Mouse (Mus musculus) layer of hippocampus, adult 9-10 months (tissue): ENCODE data around the gene Ptprd.

Experiments used
- DNase-seq: peaks from one replicate; pipeline ENCODE4 v3.0.0; 2022; ENCODE audit warnings: low spot score

The Ptprd gene

DNA sequence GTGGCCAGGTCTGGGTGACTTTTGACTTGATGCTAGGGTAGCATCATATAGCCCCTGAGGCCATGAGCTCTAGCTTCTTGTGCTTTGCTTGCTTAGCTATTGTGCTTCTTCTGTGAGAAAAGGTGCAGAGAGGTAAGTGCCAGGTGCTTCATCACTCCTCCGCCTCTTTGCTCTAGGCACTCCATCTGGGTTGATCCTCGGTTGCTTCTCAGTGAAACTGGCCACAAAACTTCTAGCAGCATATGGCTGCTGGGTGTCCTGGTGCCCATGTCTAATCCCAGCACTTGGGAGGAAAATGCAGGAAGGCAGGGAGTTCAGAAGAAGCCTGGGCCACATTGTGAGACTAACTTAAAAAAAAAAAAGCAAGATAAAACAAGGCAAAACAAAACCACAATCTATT, 1895.8 kb downstream of the Ptprd start:
- DNase-seq = no peak

DNA sequence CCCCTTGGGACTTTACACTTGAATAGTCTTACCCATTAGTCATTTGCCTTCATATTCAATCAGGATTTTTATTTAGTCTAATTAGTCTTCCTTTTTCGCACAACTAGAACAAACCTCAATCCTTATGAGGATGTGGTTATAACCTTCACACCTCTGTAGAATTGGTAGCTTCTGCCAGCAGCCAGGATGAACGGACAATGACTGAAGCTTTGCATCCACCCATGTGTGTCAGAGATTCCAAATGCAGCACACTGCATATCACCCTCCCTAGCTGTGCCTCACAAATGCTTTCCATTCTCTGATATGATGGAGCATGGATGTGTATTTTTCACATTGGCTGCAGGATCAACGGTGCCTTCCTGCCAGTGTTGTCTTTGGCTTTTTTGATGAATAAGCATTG, 1898.0 kb downstream of the Ptprd start:
- DNase-seq = no peak

DNA sequence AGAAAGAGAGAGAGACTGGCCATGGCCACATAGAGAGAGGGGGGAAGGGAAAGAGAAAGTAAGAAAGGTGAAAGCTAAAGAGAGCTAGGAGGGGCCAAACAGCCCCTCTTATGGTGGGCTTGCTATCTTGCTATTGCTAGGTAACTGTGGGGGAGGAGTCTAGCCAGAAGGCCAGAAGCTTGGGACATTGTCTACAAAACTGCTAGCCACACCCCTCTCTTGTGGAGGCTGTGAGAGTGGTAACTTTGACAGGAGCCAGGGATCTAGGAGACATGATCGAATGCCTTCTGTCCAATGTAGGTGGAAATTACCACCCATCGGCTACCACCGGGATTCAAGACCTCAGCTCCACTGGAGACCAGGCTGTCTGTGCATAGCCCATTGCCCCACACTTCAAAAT, 1899.2 kb downstream of the Ptprd start:
- DNase-seq = no peak

DNA sequence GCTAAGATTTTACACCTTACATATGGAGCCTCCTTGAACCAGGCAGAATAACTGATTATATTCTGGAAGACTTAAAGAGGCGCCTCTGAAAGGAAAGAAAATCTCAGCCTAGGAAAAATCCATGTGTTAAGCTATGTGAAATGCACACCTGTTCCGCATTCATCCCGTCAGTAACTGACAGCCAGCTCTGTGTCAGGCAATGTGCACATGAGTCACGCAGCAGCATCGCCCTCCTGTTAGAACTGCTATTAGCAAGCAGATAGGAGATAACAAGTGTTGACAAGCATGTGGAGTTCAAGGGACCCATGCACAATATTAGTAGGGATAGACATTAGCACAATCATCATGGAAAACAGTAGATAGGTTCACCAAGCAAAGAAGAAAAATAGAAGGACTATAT, 1905.8 kb downstream of the Ptprd start:
- no peak for DNase-seq

DNA sequence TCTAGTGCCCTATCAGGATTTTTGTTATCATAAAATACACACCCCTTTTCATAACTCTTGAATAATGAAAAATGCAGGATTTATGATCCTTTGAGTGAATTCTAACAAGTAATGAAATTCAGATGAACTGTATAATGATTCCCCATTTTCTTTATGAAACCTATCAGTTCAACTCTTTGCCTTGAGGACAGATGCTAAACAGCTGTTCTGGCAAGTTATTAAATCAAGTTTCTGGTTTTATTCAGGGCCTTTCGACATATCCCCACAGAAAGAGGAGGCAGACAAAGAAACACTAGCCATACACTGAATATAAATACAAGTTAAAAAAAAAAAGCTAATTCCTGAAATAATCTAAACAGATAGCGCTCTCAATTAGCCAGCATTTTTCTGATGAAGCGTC, 1914.4 kb downstream of the Ptprd start:
- DNase-seq = no peak

DNA sequence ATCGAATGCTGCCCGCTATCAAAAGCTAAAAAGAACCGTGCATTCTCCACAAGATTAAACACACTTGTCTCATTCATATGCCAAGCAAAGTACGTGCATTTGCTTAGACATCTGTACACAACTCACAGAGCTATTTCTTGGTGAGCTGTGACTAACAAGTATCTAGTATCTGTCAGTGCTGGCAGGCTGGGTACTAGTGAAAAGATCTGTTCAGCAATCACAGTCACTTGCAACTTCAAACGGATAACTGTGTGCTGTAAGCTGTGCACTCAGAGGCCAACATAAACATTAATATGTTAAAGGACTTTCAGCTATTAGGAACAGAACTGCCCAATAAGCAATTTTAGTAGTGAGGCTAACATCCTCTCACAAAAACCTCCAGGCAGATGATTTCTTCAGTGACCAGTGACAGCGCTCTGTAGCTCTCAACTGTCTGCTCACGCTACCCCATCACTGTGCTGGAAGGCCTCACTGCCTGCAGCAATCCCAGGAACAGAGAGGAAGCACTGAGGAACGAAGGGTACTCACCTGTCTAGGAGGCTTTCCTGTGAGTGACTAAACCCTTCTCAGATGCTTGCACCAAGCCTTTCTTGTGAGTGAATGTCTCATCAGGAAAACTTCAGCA, 1918.9 kb downstream of the Ptprd start:
- no peak for DNase-seq

DNA sequence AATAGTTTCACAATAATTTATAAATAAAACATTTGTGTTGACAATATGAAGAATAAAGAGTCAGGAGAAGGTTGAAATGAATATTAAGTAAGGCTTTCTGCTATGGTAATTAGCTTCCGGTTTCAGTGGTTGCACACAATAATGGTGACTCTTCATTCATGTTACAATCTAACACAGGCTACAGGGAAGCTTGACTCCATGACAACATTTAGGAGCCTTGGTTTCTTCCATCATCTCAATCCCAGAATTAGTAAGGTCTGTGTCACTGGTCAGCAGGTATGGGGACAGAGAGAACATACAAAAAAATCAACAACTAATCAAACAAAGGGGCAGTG, 1921.3 kb downstream of the Ptprd start:
- DNase-seq = no peak

DNA sequence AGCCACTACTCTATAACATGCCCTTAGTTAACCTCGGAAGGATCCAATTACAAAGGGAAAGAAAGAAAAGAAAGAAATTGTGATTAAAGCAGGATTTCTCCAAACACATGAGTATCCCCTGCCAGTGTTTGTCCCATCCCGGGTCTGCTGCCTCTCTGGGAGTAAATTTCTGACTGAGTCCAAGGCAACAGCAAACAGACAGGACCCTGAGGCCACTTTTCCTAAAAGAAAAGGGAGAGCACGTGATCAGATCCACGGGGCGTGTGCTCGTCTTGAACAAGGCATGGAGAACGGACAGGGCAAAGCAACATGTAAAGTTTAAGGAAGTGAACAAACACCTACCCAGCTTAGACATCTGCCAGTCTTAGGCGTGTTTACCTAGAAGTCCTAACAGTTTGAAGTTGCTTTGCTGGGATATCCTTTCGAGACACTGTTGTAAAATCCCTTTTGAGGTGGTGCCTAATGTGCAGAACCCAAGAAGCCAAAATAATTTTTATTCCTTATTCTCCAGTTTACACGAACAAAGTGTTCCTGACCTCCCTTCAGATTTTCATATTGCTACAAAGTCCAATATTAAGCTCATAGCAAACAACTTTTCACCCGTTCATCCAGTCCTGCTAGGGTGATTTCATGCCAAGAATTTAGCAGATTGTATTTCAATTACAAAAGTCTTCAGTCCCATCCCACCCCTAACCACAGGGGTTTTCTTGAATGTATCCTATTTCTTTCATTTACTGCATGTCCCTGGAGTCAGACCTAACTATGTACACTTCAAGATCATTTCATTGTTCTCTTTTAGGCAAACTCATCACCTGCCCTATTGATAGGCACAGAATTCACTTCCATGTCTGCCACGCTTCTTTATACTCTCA, 1921.9 kb downstream of the Ptprd start:
- no peak for DNase-seq

DNA sequence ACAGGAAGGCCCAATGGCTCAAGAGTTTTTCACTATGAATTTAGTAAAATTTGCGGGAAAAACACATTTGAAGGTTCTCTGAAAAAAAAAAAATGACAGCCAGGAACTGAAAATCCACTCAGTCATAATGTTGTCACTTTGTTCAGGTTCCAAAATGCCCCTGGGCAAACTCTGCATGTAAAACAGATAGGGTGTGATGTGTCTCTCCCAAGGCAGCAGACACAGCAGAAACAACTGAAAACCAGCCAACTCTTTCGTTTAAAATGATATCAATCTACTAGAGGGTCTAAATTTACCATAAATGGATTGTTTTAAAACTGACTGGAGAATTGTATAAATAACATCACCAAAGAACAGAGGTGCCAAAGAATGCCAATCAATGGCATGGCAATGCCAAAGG, 1925.7 kb downstream of the Ptprd start:
- DNase-seq = no peak

DNA sequence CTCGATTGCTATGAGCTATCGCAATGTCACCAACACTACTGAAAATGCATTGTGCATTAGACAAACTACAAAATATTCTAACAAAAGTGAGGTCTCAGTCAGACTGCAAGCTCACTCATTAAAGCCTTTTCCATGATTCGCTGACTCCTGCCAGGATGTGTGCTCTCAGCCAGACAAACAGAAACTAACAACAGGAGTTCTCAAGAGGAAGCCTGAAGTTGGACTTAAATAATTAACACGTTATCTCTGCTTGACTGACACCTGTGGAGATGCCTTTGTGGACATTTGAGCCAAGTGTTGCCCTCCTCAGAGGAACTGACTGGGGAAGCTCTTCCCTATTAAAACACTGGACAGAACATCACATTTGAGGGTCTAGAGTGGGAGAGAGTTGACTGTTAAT, 1928.9 kb downstream of the Ptprd start:
- DNase-seq = no peak

DNA sequence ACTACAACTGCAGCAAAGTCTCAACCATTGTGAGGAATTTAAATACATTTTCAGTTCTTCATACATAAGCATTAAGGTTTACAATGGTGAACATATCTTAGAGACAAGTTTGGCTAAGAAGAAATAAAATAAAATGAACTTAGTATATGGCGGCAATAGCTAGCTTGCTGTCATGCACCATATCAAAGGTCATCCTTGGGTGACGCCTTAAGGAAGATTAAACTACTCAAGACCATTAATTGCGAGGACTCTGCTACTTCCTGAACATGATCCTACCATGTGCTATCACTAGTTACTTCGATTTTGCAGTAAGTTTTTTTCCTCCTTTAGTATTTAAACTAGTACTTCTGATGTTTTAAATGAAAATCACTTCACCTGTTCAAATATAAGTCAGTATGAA, 1949.0 kb downstream of the Ptprd start:
- DNase-seq = no peak

DNA sequence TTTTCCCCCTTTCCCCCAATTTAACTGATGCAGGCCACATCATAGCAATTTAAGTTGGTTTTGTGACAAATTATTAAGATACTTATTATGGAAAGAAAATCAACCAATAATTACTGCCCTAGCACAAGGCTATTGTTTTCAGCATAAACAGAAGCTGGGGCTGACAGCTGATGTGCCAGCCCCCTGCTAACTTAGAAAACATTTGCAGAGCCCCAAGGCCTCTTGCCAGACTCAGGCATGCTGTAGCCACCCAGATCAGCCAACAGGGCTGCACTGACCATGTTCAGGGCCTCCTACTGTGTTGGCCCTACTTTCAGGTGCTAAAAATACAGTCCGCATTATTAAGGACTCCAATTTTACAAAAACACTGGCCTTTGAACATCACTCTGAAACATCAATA, 1951.1 kb downstream of the Ptprd start:
- DNase-seq = no peak

DNA sequence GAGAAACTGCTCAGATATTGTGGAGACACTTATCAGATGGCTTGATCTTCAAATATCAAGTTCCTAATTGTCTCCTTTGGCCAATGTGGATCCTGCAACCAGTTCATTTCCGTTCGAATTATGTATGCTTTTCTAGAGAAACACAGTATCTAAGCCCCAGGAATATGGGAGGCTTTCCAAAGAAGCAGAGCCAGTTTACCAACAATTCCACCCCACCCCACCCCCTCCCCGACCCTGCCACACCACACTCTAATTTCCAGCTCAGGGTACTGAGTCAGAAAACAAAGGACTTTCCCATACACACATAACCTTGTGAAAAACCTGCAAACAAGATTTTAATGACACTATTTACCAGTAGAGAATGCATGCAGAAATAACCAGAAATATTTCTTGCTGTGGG, 1951.5 kb downstream of the Ptprd start:
- no peak for DNase-seq

DNA sequence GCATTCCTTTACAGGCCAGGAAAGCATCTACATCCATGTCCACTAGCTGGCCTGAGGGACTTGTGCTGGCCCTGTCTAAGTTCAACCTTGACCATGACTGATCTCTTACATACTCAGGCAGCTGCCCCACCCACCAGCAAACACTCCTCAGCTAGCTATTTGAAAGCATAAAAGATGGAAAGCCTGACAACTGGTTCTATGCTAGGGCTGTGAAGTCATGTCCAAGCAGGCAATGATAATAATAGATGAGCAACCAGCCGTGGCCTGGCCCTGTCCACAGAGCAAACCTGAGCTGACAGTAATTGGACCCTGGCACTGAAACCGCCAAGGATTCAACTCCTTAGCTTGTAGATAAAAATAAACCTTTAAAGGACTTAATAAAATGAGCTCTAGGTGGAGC, 1952.1 kb downstream of the Ptprd start:
- DNase-seq = no peak

DNA sequence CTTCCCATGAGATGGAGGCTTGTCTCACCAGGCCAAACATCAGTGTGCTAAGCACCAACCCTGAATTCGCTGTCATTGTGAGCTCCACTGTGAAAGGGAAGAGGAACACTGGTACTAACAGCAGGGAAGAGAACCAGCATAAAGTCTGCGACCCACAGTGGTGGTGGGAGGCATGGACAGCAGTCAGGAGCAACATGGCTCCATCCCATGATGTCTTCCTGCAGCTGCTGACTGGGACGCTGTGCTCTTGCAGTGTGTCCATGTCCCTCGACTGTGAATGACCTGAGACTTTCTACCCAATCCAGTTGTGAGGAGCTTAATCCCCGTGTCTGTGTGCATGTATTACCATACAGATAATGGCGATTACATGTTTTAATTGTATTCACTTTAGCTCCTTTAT, 1967.4 kb downstream of the Ptprd start:
- no peak for DNase-seq

DNA sequence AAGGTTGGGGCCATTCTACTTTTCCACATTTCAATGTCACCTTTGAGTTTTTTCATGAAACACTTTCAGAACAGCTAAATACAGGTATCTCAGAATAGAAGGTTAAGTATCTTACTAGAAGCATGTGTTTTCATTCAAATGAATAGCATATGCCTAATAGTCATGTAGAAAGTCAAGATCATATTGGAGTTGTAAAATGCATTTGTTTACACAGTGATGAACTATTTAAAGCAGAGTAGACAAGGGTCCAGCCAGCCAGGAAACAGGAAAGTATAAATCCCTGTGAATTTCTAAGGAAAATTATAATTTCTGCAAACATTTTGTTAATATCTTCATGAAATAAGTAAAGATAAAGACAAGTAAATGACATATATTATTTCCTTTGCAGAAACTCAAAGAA, 1970.2 kb downstream of the Ptprd start:
- DNase-seq = no peak

DNA sequence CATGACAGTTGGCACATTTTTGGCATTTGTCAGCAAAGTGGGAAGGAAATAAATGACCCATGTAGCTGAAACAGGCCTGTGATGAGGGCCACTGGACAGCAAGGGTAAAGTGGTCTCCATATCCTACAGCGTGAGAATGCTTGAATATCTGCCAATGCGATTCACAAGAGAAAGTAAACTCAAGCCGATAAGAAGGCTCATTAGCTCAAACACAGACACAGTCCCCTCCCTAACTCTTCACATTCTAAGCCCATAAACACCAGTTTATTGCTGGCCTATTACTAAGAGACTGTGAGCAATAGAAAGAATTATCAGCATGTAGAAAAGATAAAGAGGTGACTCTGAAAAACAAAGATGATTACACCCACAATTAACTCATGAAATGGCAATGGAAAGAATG, 1970.6 kb downstream of the Ptprd start:
- DNase-seq = no peak

DNA sequence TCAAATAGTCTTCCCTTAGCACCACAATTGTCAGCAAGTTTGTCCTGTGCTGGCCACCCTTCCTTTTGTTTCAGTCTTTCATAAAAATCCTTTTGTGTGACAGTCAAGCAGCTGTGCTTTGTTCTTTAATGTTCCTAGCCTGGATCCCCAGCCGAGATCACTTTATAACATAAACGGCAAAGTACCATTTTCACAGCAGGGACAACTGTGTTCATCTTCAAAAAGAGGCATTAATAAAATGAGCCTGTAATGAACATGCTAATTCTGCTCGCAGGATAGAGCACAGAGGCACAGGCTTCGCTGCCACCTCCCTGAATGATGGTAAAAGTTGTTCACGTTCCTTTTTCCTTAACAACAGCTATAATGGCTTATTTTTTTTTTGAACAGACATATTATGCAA, 1972.7 kb downstream of the Ptprd start:
- no peak for DNase-seq

DNA sequence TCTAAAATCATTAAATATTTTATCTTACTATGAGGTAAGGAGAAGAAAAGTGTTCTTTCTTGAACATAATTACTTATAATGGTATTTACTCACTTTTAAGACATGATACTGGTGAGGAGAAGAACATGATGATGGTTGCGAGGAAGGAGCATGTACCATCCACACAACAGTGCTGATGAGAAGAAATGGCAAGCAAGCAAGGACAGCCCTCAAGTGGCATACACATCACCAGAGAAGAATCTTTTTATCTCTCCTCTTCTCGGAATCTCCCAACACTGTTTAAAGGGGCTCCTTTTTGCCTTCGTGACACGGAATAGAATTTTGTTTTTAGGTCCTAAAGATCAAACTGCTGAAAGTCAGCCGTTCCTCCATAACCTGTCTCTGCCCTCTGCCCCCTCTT, 1973.2 kb downstream of the Ptprd start:
- DNase-seq = no peak

DNA sequence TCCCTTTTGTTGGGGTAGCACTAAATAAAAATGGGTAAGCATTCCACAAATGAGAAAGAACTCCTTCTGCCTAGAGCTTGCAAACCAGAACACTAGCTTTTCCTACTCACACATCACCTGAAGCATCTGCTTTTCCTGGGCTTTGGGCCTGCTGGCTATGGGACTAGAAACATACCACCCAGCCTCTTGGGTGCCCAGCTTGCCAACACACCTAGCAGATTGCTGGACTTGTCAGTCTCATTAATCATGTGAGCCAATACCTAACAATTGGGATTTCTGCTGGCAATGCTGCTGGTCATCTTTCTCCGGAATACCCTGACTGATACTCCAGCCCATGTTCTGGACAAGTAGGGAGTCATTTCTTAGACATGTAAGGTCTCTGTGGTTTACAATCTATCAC, 1973.9 kb downstream of the Ptprd start:
- no peak for DNase-seq

DNA sequence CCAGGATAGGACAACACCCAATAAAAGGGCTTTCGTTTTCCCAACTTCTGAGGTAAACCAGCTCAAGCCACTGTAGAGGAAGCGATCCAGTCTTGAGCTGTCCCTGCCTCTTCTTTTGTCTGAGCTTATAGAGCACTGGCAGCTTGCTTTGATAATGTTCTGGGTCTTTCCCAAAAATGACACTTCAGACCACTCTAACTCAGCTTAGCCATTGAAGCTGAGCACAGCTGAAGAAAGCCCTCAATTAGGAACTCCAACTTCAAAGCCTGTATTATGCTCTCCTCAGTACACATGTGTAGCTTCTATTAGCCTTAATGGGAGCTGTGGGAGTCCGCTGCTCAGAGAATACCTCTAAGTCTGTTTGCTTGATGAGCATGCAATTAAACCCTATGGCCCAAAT, 1988.0 kb downstream of the Ptprd start:
- DNase-seq = no peak

DNA sequence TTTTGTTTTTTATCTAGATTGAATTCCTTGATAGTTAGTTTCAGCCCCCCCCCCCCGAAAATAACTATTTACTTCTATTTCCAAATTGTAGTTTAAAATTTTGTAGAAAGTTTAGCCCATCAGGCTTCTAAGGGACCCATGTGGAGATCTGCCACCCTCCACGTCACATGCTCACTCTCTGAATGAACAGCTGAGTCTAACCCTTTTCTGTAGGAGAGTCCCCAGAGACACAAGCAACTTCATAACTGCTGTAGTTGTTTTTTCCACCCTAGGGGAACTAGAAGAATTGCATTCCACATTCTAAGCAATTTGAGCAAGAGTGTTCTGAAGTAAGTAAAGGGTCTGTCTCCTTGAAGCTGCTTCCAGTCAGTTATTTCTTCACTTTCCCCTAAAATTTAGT, 1989.2 kb downstream of the Ptprd start:
- DNase-seq = no peak

DNA sequence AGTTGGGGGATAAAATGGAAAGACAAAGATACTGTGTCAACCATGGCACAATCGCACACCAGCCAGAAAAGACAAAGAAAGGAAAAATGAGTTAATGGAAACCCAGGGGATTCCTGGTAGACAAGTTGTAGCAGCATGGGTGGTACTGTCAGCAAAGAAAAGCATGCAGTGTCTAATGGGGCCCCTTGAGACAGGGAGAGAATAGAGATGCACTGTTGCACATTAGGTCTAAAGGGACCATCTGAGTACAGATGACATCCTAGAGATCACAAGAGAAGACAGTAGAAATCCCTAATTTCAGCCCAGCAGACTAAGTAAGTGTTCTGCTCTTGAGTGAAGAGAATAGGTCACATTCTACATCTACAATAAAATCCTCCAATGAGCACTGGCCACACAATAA, 1993.7 kb downstream of the Ptprd start:
- no peak for DNase-seq

DNA sequence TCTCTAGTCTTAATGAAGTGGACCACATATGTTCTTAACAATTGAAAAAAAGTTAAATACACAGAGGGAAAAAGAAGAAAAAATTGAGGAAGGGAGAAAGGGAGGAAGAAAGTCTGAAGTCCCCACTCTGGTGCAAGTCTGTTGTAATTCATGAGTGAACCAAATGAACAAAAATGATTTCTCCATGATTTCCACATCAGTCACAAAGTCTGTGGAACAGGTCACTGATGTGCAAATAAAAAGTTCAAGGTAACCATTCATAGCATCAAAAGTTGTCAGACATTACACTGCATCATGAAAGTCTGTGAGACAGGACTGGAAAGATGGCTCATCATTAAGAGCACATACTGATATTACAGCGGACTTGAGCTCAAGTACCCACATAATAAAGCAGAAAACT, 1996.6 kb downstream of the Ptprd start:
- no peak for DNase-seq
